Mouse (Mus musculus): ENCODE data around the gene Nfyb.

The Nfyb gene

DNA sequence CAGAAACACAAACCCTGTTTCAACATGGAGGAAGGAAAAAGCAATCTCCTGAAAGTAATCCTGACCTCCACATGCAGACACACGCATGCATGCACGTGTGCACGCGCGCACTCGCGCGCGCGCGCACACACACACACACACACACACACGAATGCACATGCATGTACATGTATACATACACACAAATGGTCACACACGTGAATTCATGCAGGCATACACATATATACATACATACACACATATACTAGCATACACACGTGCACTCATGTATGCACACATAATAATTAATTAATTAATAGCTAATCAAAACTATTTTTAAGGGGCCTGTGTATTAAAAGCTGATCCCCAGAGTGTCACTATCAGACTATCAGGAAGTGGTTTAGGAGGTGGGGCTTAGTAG lies 15.9 kb upstream of the Nfyb start:
- no peak for DNase-seq (ENCODE audit: low read depth, low spot score)

DNA sequence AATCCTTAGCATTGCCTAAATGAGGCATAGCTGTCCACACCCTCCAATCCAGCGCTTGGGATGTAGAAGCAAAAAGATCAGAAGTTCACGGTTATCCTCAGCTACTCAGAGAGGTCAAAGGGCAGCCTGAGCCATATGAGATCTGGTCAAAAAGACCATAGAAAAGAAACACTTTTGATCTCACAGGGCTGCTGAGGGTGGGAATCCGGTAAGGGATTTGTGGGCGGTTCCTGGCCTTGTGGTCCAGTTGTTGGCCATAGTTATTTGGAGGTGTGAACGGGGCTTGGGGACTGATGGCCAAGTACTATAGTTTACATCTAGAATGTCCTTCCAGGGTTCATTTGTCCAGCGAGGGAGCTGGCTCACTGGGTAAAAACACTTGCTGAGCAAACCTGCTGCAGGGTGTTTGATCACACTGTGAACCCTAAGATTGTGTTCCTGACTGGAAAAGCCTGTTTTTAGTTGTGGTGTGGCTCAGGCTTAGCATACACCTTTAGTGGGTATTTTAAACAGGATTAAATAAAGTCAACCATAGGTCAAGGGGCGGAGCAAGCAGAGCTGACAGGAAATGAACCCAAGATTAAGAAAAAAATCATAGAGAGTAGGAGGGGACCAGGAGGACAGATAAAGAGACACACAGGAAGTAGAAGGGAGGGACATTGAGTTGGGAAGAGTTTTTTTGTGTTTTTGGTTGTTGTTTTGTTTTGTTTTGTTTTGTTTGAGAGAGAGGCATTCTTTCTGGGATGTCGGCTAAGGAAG lies 15.0 kb upstream of the Nfyb start:
- no peak for DNase-seq (ENCODE audit: low read depth, low spot score)

DNA sequence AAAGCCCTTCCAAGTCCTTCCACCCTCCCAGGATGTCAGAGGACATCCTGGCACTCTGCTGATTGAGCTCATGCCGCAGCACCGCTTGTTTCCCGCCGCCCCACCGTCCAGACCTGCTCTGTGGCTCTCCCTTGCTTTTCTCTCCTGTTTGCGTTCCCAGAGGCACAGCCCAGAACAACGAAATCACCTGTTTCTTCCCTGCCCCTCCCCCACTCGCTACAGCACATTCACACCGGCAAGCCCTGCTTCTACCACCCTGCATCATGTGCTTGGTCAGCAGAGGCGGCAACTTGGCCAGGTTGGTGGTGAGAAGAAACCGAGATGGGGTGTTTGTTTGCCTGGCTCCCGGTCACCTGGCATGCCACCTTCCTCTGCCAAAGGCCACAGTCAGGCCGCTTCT lies 13.9 kb upstream of the Nfyb start:
- DNase-seq (ENCODE audit: low read depth, low spot score): no peak

DNA sequence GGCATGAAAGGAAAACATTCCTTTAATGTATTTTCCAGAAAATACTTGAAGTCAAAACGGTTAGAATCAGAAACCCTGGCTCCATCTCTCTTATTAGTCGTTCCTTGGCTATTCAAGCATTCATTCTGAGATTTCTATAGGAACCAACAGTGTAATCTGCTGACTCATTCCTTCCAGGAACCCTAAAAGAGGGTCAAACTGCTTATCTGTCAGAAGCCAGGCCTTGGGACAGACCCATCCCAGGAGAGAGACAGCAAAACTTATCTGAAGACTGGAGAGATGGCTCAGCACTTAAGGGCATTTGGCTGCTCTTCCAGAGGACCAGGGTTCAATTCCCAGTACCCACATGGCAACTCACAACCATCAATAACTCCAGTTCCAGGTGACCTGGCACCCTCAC lies 13.1 kb upstream of the Nfyb start:
- DNase-seq (ENCODE audit: low read depth, low spot score): no peak

DNA sequence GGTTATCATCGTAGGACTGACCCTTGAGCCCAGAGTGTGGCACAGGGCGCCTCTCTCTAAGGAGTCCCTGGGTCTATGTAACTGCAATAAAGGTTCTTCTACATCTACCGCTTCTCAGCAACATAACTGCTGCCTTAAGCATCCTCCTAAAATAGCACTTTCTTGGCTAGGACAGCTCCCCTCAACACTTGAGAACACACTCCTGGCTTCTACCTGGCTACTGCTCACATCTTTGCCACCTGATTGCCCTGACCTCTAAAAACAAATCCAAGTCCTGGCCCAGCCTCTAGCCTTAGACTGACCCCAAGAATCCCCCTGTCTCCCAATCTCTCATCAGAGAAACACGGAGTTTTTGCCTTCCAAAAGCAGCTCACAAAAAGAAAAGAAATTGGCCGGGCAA lies 10.9 kb upstream of the Nfyb start:
- DNase-seq (ENCODE audit: low read depth, low spot score): no peak

DNA sequence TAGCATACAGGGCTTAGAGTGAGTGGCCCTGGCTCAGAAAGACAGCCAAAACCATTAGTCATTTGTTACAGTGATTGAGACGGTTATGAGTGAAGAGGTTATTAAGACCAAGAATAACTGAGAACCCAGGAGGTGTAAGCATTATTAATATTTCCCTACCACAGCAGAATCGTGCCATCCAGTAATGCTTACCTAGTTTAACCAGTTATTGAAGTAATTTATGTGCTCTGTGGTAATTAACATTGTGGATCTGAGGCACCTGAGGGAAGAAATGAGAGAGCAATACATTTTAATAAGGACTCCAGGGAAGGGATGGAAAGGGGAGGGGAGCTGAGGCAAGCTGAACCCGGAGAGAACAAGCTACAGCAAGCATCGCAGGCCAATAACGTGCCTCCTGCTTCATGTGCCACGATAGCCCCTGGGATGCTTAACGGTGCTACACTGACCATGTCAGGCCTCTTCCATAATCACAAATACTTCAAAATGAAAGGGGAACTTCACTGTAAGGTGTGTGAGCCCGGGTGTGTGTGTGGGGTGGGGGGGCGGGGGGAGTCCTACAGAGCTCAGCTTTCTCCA lies 7.7 kb upstream of the Nfyb start:
- DNase-seq (ENCODE audit: low read depth, low spot score): no peak

DNA sequence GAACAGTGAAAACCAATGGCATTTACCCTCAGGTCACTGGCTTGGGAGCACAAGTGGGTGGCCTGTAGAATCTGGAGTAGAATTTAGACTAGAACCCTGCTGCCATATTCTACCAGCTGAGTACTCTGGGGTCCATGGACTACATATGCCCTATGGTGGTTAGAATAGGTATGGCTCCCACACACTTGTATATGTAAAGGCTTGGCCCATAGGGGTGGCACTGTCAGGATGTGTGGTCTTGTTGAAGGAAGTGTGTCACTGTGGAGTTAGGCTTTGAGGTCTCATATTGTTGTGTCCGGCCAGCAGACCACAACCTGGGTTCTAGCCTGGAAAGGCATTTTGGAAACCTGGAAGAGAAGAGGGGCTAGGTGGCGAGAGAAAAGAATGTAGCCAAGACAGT lies 6.8 kb upstream of the Nfyb start:
- no peak for DNase-seq (ENCODE audit: low read depth, low spot score)

DNA sequence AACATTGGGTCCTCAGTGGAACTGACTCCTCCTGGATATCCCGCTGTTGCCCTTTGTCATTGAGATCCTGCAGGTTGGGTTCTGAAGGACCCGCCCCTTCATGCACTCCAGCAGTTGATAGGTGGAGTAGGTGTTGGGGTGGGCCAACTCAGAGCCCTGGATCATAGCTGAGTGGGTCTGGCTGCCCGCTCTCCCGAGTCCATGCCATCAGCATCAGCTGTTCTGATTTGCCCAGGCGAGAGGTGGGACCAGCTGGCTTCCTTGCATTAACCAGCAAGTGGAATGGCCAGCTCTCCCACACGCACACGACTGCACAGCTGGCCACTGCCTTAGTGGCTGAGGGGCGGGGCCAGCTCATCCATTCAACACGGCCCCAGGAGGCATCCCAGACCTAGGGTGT lies 5.0 kb upstream of the Nfyb start:
- DNase-seq (ENCODE audit: low read depth, low spot score): no peak

DNA sequence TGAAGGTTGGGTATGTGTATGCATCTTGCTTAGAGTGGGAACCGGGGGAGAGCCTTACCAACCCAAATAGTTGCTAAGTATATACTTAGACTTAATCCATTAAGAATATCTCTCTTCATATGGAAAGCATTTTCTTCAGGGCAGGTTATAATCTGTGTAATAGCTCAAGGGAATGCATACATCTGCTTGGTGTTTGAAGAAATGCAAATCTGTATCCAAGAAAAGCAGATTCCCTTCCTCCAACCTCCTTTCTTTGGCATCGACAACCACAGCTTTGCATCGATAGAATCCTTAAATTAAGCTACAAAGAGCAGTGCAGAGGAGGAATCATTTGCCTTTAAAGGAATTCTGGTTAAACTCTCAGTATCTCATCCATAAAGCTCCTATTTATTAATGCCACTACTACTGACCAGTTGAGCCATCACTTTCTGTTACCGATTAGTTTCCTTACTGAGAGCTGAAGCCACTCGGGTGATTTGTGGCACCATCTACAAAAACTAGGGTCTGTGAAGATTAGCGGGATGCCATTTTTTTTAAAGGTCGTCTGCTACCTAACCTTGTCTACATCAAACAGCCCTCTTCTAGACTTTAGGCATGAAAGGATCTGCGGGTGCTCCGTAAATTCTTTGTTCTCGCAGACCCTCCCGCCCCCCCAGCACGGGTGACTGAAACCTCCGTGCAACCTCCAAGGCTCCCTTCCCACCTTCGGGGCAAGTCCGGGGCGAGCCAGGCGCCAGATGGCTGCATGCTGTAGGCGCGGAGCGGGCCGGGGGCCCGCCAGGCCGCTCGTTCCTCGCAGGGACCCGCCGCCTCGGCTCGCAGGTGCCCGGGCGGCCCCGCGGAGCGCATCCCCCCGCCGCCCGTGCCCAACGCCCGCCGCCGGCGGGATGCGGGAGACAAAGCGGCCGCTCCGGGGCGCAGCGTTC lies 925 bp downstream of the Nfyb start:
- DNase-seq (ENCODE audit: low read depth, low spot score): peak; percentile 40

DNA sequence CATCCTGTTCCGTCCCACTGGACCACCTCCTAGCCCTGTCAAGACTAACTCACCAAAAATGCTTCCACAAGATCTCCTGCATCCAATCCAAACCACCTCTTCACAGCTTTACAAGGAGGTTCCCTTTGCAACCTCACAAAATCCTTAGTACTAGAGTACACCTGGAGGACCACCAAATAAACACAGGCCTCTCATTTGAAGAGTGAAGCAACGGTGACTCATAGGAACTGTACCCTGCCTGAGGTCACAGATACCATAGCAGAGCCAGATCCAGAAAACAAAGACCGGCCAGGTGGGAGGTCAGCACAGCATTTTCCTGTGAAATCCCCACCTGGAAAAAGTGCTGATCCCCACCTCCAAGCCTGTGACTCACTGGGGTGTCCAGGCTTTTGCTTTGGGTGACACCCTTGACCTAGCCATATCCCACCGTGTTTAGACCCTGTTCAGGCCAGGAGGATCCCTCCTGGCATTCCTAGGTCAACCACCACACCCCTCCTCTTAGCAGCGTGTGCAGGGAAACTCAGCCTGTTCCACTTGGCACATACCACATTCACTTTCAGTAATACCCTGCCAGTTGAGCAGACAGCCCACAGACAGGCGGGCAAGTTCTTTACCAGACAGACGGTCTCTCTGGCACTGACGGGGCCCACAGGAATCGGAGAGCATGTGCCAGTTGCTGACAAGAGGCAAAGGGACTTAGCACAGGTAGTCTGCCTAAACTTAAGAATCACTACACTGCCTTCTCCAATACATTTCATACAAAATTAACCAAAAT lies 2.7 kb downstream of the Nfyb start:
- no peak for DNase-seq (ENCODE audit: low read depth, low spot score)

DNA sequence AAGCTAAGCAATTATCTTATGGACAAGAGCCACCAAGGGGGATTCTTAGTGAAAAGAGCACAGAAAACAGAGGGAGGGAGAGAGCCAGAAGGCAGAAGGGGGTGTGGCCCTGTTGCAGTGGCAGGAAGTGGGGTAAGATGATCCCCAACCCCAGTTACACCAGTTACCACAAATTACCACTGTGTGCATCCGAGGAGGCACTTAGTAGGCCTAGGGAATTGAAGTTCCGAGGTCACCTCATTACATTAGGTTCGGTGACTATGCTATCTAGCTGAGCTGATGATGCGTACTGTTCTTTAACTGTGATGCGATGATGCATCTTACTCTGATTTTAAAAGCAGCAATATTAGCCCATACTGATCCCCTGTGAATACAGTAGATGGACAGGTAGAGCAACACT lies 4.2 kb downstream of the Nfyb start:
- no peak for DNase-seq (ENCODE audit: low read depth, low spot score)

DNA sequence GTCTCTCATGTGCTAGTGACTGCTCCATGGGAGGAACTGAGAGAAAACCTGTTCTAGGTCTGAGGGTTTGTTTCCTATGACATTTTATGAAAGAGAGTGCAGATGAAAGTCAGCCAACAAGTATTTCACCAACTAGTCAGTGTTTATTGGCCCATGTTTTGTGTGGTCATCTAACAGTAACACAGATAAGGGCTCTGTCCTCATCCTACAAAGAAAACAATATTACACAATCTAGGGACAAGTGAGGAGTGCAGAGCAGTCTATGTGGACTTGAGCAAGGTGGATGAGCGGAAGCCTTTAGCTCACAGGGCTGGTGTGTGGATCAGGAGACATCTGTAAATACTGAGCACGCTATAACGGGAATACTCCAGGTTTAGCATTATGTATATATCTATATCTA lies 5.1 kb downstream of the Nfyb start:
- no peak for DNase-seq (ENCODE audit: low read depth, low spot score)

DNA sequence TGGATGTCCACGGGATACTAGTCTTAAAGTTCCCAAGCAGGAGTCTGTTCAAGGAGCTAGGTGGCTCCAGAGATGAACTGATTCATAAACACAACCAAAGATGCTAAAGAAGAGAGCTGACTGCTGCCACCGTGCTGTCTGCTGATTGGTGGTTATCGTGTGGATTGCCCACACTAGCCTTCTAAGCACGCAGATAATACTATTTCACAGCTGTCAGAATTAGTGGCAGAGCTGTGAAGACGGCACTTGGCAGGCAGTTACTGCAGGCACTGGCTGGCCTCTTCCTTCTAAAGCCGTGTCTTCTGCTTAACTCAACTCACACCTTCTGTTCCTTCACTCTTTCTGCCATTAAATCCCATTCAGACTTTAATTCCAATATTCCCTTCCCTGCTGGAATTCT lies 5.6 kb downstream of the Nfyb start:
- no peak for DNase-seq (ENCODE audit: low read depth, low spot score)

DNA sequence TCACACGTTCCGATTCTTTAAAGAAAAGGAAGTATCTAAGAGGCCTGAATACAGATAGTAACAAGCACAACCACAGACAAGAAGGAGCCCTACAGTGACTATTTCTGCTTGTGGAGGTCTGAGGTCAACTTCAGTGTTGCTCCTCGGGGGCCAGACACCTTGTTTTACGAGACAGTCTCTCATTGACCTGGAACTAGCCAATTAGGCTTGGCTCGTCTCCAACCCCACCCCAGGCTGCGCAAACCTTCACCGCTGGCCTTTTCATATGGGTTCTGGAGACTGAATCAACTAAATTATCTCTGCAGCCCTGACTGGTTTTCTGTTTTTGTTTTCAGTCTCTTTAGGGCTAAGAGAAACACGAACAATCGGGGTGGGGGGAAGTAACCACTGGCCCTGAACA lies 6.6 kb downstream of the Nfyb start:
- DNase-seq (ENCODE audit: low read depth, low spot score): no peak

DNA sequence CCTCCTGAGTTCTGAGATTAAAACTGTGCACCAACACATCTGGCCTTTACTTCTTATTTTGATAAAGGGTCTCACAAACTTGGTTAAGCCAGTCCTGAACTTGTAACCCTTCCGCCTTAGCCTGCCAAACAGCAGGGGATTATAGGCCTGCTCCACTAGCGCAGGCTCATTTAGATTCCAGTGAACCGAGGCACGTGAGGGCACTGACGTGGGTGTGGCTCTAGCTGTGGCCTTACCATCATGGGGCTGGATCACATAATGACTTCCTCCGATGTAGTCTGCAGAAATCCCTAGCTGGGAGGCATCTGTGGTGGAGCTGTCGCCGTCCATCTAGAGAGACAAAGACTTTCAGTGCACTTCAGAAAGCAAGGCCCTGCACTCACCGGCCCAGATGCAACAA lies 7.5 kb downstream of the Nfyb start:
- no peak for DNase-seq (ENCODE audit: low read depth, low spot score)

DNA sequence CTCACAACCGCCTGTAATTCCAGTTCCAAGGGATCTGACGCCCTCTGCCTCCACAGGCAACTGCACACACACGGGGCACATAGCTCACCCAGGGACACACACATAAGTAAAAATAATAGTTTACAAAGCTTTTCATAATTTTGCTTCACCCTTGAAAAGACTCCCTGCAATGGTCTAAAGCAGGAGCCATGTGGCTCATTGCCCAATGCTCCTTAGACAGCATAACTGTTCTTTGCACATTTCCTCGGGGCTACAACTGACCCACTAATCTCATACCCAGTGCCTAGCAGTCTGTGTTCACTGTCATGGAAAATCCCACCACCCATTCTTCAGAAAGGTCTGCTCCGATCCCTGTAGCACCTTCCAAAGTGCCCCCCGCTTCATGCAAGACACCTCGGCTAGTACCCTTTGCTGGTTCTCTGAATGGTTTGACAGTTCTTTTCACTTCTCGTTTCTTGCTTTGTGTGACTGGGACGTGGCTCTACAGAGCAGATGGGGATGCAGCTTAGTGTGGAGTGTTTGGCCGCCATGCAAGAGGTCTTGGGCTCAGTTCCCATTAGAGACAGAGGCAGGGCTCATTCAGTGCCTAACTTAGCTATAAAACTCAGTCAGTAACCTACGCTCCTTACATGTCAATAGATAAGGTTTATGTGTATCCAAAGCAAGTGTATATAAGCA lies 8.6 kb downstream of the Nfyb start:
- no peak for DNase-seq (ENCODE audit: low read depth, low spot score)

DNA sequence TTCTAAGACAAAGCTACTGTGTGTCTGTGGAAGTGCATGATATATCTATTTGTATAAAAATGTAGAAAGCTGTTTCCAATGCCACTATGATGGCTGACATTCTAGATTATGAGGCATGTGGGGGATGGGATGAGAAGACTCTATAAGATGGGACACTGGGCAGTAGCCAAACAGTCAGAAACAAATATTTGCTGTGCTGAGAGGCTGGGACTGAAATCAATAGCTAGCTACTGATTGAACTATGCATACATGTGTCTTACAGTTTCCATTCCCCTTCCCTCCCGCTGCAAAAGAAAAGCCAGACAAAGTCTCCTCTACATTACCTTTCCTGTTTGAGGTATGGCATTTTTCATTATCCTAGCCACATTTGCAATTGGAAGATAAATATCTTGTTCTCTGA lies 9.3 kb downstream of the Nfyb start:
- DNase-seq (ENCODE audit: low read depth, low spot score): no peak

DNA sequence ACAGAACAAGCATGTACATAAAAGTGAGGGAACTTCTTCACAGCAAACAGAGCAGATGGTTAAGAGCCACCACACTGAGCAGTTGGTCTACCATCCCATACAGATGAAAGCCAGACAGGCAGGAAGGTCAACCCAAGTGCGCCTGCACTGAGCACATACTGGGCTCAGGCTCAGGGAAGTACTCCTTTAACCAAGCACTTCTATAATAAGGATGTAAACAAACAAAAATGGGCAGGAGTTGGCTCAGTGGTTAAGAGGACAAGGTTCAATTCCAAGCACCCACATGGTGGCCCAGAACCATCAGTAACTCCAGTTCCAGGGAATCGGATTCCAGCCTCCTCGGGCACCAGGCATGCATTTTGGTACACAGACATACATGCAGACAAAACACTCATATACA lies 11.0 kb downstream of the Nfyb start:
- no peak for DNase-seq (ENCODE audit: low read depth, low spot score)

DNA sequence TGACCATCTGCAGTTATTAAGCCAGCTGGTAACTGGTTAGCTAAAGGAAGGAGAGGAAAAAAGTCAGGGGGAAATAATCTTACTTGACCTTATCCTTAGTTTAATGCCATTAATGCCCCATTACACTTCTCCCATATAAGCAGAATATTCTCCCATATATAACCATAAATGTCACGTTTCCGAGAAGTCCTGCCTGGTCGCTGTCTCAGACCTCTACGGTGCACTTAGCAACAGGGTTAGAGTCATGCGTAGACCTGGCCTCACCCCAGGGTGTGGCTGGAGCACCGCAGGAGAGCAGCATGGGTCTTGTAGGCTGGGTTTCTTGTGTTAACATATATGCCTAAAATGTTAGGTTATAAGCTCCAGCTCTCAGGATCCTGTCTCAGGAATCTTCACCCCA lies 13.2 kb downstream of the Nfyb start:
- DNase-seq (ENCODE audit: low read depth, low spot score): no peak

DNA sequence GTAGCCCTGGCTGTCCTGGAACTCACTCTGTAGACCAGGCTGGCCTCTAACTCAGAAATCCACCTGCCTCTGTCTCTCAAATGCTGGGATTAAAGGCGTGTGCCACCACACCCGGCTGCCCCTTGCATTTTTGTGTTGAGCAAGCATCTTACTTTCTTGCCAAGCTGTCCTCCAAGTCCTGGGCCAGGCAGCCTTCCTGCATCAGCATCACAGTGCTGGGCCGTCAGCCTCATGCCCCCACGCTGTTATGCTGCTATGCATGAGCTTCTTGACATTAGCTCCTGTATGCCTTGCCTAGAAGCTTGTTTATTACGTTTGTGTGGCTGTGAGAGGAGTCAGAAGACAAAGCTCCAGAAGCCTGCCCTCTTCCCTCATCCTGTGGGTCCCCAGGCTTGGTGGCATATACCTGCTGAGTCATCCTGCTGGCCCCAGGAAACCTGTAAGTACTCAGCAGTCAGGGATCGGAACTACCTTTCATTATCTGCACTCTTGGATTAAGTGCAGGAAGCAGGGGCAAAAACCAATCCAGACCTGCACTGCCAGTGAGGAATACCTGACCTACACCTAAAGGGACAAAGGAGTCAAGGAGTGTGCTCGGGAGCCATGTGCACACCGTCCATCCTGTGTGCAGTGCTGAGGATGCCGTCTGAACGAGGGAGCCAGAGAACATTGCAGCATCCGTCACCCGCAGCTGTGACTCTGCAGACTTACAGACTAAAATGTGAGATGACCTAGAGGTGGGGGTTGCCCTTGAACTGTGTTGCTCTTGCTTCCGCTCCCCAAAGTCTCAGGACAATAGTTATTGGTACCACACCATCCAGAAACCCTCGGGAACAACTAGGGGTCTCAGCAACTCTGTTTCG lies 16.7 kb downstream of the Nfyb start:
- no peak for DNase-seq (ENCODE audit: low read depth, low spot score)

All from embryo, embryonic 11.5 days (tissue).